Mouse (Mus musculus) embryonic facial prominence, embryonic 12.5 days (tissue): Measurements from ENCODE around the gene 4930507D05Rik. TPM values are rescaled to one million over a fixed set of nuclear protein-coding genes. Genes with fewer than 3 reads are reported as not detected.
"Not testable (repeated sequence)": the region's sequence is repeated elsewhere in the genome, so short reads cannot be mapped to it uniquely, and the experiment has no call there.

Experiments used
- ATAC-seq: fragments of 200-750 bp; cut with Nextera tagmentation; 2 replicates; pipeline ENCODE4 v1.8.0; 2017; ENCODE audit not compliant: insufficient number of reproducible peaks, insufficient read depth, low FRiP score, low TSS enrichment
- H3K27ac ChIP-seq: fragments of 300-500 bp; sonication (generic); 2 replicates; pipeline ENCODE4 v1.5.1; 2016; ENCODE audit warnings: mild to moderate bottlenecking
- H3K27me3 ChIP-seq: fragments of 300-500 bp; sonication (generic); 2 replicates; pipeline ENCODE4 v1.6.1; 2016; ENCODE audit warnings: mild to moderate bottlenecking, moderate library complexity
- H3K36me3 ChIP-seq: fragments of 300-500 bp; sonication (generic); 2 replicates; pipeline ENCODE4 v1.6.1; 2016; ENCODE audit warnings: mild to moderate bottlenecking
- H3K4me1 ChIP-seq: fragments of 300-500 bp; sonication (generic); 2 replicates; pipeline ENCODE4 v1.6.1; 2016
- H3K4me2 ChIP-seq: fragments of 300-500 bp; sonication (generic); replicated peaks from 2 replicates; pipeline ENCODE4 v1.6.1; 2016; ENCODE audit warnings: mild to moderate bottlenecking, moderate library complexity
- H3K4me3 ChIP-seq: fragments of 300-500 bp; sonication (generic); 2 replicates; pipeline ENCODE4 v1.5.1; 2016; ENCODE audit warnings: mild to moderate bottlenecking
- H3K9ac ChIP-seq: fragments of 300-500 bp; sonication (generic); 2 replicates; pipeline ENCODE4 v1.6.1; 2016; ENCODE audit warnings: mild to moderate bottlenecking, moderate library complexity
- H3K9me3 ChIP-seq: fragments of 300-500 bp; sonication (generic); 2 replicates; pipeline ENCODE4 v1.6.1; 2016; ENCODE audit warnings: mild to moderate bottlenecking, moderate library complexity
- WGBS: fragments of 180-500 bp; shearing (Covaris S2); methylation state at CpG from one replicate; pipeline ENCODE4 v1.1.7; 2016; 5-methylcytosine and 5-hydroxymethylcytosine counted together
- polyA plus RNA-seq: library from polyadenylated mRNA; unstranded; fragments of >200 nt; fragmentation: Nextera tagmentation; extraction: Ambion mirVana; gene quantifications from 2 replicates; pipeline ENCODE4 v1.2.1, GENCODE M21; 2016

4930507D05Rik gene
- polyA plus RNA-seq, 1 experiment from 2014 or later: 0.75 TPM

GRCm38 (mm10) chr10:62421127-62421526, 28.2 kb upstream of the 4930507D05Rik start:
- H3K36me3 ChIP-seq: no peaks in the 10 kb centered on the region
- ATAC-seq: no peak
- H3K4me2 ChIP-seq: no peak overlapping the region
- H3K27ac ChIP-seq: no peak overlapping the region
- no peaks in the 10 kb centered on the region for H3K9me3 ChIP-seq
- H3K27me3 ChIP-seq: no peaks in the 10 kb centered on the region
- H3K4me1 ChIP-seq: peaks cover 5% of the 10 kb centered on the region
- no peak overlapping the region for H3K9ac ChIP-seq
- 88% methylated on average over 3 of the region's 3 CpGs for WGBS
- no peak overlapping the region for H3K4me3 ChIP-seq

DNA sequence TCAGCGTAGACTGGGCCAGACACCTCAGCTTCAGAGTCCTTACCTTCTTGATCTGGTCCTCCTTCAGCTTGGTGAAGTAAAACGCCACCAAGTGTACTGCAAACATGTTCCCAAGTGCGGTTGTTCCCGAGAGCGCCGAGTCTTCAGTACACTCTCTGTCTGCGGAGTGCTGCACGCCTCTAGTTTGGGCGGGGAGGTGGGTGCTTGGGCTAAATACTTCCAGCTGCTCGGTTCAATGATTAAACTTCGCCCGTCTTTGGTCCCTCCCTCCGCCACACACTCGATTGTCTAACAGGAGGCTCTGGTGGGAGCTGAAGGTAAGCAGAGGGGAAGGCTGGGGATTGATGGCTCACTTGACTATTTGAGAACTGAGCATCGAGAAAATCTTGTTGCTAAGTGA, 27.0 kb upstream of the 4930507D05Rik start, which contains the start of gene Hkdc1:
Gene Hkdc1, minus strand, starts transcription at position 237 of the 400 bp plus-strand sequence.
- 20% methylated on average over 15 of the region's 15 CpGs for WGBS
- Histone ChIP-seq H3K4me2 (peak within 1 kb of the TSS; percentile 29), H3K4me3 (no peak within 1 kb of the TSS), H3K9ac (peak within 1 kb of the TSS; percentile 24; the same call in 1 of the 2 replicates), H3K4me1 (peaks cover 5% of the 10 kb centered on the region), H3K27me3 (no peaks in the 10 kb centered on the region), H3K27ac (no peak within 1 kb of the TSS), H3K9me3 (no peaks in the 10 kb centered on the region), H3K36me3 (no peaks in the 10 kb centered on the region)
- ATAC-seq: no peak

- Histone ChIP-seq H3K9me3 (no peaks in the 10 kb centered on the region), H3K27me3 (no peaks in the 10 kb centered on the region), H3K4me1 (peaks cover 5% of the 10 kb centered on the region), H3K4me3 (no peak overlapping the region), H3K4me2 (no peak overlapping the region), H3K36me3 (peaks cover 27% of the 10 kb centered on the region), H3K27ac (peak overlapping the region; percentile 55), H3K9ac (no peak overlapping the region)
- WGBS: 46% methylated on average over 9 of the region's 9 CpGs
- no peak for ATAC-seq
Measured at GRCm38 (mm10) chr10:62425081-62425871, 24.0 kb upstream of the 4930507D05Rik start.

- H3K9ac ChIP-seq: no peak overlapping the region
- H3K4me2 ChIP-seq: no peak overlapping the region
- ATAC-seq: no peak
- no peak overlapping the region for H3K4me3 ChIP-seq
- H3K9me3 ChIP-seq: no peaks in the 10 kb centered on the region
- H3K36me3 ChIP-seq: peaks cover 76% of the 10 kb centered on the region
- H3K4me1 ChIP-seq: peaks cover 2% of the 10 kb centered on the region
- H3K27ac ChIP-seq: no peak overlapping the region
- 93% methylated on average over 5 of the region's 5 CpGs for WGBS
- no peaks in the 10 kb centered on the region for H3K27me3 ChIP-seq
Measured at GRCm38 (mm10) chr10:62430427-62430826, 18.9 kb upstream of the 4930507D05Rik start.

GRCm38 (mm10) chr10:62450280-62450640, 971 bp downstream of the 4930507D05Rik start:
- peak overlapping the region; percentile 76 for H3K27ac ChIP-seq
- 36% methylated on average over 18 of the region's 18 CpGs for WGBS

DNA sequence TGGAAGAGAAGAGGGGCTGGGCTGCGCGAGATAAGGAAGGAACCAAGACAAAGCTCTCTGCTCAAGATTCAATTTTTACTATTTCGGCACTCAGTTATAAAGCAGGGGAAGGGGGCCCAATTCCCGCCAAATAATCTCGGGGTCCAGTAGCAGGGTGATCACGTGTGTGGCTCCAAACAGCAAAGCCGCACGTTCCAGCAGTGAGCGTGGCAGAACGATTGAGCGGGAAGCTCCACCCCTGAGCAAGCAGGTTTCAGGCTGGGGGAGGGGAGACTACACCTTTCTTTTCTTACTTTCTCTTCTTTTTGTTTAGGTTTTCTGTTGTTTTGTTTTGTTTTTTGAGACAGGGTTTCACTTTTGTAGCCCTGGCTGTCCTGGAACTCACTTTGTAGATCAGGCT, 2.7 kb downstream of the 4930507D05Rik start:
- not testable (repeated sequence) for H3K4me3 ChIP-seq

More at GRCm38 (mm10) chr10:62450280-62450640, 971 bp downstream of the 4930507D05Rik start:
- H3K4me2 ChIP-seq: peak overlapping the region; percentile 73
- H3K9ac ChIP-seq: peak overlapping the region; percentile 93
- H3K9me3 ChIP-seq: no peaks in the 10 kb centered on the region
- H3K4me3 ChIP-seq: peak overlapping the region; percentile 95
- peaks cover 12% of the 10 kb centered on the region for H3K4me1 ChIP-seq
- peaks cover 24% of the 10 kb centered on the region for H3K36me3 ChIP-seq
- ATAC-seq: no peak
- H3K27me3 ChIP-seq: no peaks in the 10 kb centered on the region

DNA sequence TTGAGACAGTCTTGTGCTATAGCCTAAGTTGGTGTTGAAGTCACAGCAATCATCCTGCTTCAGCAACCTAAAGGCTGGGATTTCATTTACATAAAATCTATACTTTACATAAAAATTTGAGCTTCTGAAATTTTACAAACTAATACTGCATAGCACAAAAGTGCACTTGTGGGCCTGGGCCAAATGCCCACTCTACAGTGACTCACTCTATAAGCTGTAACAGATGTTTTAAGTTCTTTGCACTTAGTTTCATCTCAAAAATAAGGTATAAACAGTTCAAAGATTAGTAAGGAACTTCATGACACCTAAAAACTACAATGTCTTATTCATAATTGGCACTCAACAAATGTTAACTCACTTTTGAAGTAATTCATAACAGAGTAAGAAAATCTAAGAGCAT, 12.0 kb downstream of the 4930507D05Rik start:
- H3K4me3 ChIP-seq: no peak overlapping the region
- H3K9ac ChIP-seq: no peak overlapping the region
- no peaks in the 10 kb centered on the region for H3K27me3 ChIP-seq
- H3K27ac ChIP-seq: no peak overlapping the region
- H3K36me3 ChIP-seq: peaks cover 58% of the 10 kb centered on the region
- no peak for ATAC-seq
- H3K4me2 ChIP-seq: no peak overlapping the region
- no peaks in the 10 kb centered on the region for H3K4me1 ChIP-seq
- no peaks in the 10 kb centered on the region for H3K9me3 ChIP-seq

More for the DNA sequence above, 2.7 kb downstream of the 4930507D05Rik start:
- H3K27me3 ChIP-seq, H3K4me2 ChIP-seq, H3K9me3 ChIP-seq, ATAC-seq, H3K9ac ChIP-seq, H3K27ac ChIP-seq: not testable (repeated sequence)
- WGBS: 70% methylated on average over 11 of the region's 11 CpGs
- Histone ChIP-seq H3K36me3 (peaks cover 18% of the 10 kb centered on the region), H3K4me1 (peaks cover 12% of the 10 kb centered on the region)

DNA sequence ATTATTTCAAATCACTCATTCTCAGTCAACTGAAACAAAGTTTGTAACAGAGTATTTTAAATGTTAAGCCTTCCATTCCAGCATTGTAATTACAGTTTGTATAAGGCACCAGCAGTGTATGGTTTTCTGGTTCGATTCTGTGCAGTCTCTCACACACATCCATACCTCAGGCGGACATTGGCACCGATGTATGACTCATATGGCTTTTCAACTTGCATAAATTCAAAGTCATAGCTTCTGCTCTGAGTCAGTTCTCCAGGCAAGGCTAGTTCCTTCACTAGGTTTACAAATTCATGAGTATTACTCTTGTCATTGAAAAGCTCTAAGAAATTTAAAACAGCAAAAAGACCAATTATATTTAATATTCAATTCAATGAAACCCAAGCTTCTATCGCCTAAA, 20.4 kb downstream of the 4930507D05Rik start:
- no peaks in the 10 kb centered on the region for H3K27me3 ChIP-seq
- no peak overlapping the region for H3K4me3 ChIP-seq
- H3K4me2 ChIP-seq: no peak overlapping the region
- WGBS: 91% methylated on average over 4 of the region's 4 CpGs
- no peak for ATAC-seq
- peaks cover 9% of the 10 kb centered on the region; the same call in 1 of the 2 replicates for H3K36me3 ChIP-seq
- H3K9ac ChIP-seq: no peak overlapping the region
- no peaks in the 10 kb centered on the region for H3K4me1 ChIP-seq
- no peak overlapping the region for H3K27ac ChIP-seq
- H3K9me3 ChIP-seq: no peaks in the 10 kb centered on the region

- H3K9me3 ChIP-seq: no peaks in the 10 kb centered on the region
- H3K9ac ChIP-seq: no peak overlapping the region
- no peaks in the 10 kb centered on the region for H3K4me1 ChIP-seq
- ATAC-seq: no peak
- 80% methylated on average over 5 of the region's 5 CpGs for WGBS
- H3K27ac ChIP-seq: no peak overlapping the region
- no peak overlapping the region for H3K4me2 ChIP-seq
- no peak overlapping the region for H3K4me3 ChIP-seq
- no peaks in the 10 kb centered on the region for H3K27me3 ChIP-seq
- H3K36me3 ChIP-seq: peaks cover 9% of the 10 kb centered on the region; the same call in 1 of the 2 replicates
Measured at GRCm38 (mm10) chr10:62471105-62471504, 21.8 kb downstream of the 4930507D05Rik start.

DNA sequence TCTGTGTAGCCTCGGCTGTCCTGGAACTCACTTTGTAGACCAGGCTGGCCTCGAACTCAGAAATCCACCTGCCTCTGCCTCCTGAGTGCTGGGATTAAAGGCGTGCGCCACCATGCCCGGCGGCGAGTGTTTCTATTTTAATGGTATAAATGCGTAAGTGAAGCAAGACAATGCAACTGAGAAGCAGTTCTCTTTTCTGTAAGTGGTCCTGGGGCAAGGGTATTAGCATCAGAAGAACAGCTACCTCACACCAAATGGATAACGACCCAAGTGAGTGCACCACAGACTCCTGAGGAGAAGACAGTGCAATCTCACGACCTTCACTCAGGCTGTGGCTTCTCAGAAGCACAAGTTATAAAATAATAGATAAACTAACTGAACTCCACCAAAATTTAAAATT, 25.7 kb downstream of the 4930507D05Rik start:
- Histone ChIP-seq H3K27me3 (no peaks in the 10 kb centered on the region), H3K9me3 (no peaks in the 10 kb centered on the region), H3K9ac (no peak overlapping the region), H3K4me1 (no peaks in the 10 kb centered on the region), H3K4me3 (no peak overlapping the region), H3K4me2 (no peak overlapping the region), H3K36me3 (no peaks in the 10 kb centered on the region), H3K27ac (no peak overlapping the region)
- 94% methylated on average over 10 of the region's 10 CpGs for WGBS
- ATAC-seq: no peak

GRCm38 (mm10) chr10:62476980-62477379, 27.7 kb downstream of the 4930507D05Rik start:
- Histone ChIP-seq H3K4me1 (no peaks in the 10 kb centered on the region), H3K27ac (no peak overlapping the region), H3K9ac (no peak overlapping the region), H3K9me3 (no peaks in the 10 kb centered on the region), H3K27me3 (no peaks in the 10 kb centered on the region), H3K4me2 (no peak overlapping the region), H3K4me3 (no peak overlapping the region), H3K36me3 (no peaks in the 10 kb centered on the region)
- WGBS: 83% methylated on average over 2 of the region's 2 CpGs
- ATAC-seq: no peak

DNA sequence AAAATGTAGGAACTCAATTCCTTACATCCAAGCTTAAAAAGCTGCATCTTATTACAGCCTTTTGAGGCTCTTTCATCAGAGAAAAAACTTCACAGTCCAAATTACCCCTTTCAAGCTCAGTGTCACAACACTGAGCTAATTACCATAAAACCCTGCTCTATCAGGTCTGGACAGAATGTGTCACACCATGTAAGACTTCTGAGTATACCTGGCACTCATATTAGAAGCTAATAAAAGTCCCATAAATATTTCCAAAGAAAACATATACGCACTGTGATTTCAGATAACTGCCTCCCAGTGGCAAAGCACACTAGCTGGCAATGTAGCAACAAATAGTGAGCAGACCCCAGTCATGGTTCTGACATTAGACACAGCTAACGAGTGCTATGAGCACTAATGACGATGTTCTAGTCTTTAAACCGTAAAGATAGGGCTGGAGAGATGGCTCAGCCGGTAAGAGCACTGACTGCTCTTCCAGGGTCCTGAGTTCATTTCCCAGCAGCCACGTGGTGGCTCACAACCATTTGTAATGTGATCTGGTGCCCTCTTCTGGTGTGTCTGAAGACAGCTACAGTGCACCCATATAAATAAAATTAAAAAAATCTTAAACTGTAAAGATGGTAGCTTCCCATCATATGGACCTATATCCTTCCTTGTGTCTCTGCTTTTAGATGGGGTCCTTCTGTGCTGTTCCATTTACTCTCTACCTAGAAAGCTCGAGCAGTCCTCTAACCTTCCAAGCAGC, 32.0 kb downstream of the 4930507D05Rik start:
- Histone ChIP-seq H3K4me3 (no peak overlapping the region), H3K9me3 (no peaks in the 10 kb centered on the region), H3K27me3 (no peaks in the 10 kb centered on the region), H3K27ac (no peak overlapping the region), H3K4me1 (peaks cover 3% of the 10 kb centered on the region; the same call in 1 of the 2 replicates), H3K9ac (no peak overlapping the region), H3K36me3 (no peaks in the 10 kb centered on the region), H3K4me2 (no peak overlapping the region)
- ATAC-seq: no peak
- WGBS: 72% methylated on average over 7 of the region's 7 CpGs
